Mouse (Mus musculus) frontal cortex, postnatal 25 days (tissue): ENCODE results near the gene Map2k2.
"Not testable (repeated sequence)": the region's sequence is repeated elsewhere in the genome, so short reads cannot be mapped to it uniquely, and the experiment has no call there.

Experiments used
- DNase-seq, 2 experiments: peaks; one replicate each; pipeline ENCODE4 v3.0.0; 2022; ENCODE audit warnings: low spot score in 2 of 2

The Map2k2 gene

DNA sequence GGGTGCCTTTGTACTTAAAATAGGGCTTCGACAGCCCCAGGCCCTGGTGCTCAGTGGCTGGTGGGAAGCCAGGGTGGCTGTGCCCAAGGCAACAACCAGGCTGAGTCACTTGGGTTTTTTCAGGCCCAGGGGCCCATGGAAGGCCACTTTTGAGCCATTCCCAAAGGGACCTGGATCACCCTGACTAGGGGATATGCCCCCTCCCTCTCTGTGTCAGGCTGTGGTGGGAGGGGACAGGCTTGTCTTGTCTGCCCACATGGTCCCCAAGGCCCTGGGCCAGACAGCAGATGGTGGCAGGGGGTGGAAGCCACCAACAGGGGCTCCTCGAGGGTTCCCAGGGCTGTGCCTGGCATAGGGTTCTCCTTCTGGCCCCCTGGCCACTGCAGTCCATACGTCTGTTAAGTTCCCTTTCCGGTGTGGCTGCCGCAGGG lies 36.9 kb downstream of the Map2k2 start:
- DNase-seq = no peak

DNA sequence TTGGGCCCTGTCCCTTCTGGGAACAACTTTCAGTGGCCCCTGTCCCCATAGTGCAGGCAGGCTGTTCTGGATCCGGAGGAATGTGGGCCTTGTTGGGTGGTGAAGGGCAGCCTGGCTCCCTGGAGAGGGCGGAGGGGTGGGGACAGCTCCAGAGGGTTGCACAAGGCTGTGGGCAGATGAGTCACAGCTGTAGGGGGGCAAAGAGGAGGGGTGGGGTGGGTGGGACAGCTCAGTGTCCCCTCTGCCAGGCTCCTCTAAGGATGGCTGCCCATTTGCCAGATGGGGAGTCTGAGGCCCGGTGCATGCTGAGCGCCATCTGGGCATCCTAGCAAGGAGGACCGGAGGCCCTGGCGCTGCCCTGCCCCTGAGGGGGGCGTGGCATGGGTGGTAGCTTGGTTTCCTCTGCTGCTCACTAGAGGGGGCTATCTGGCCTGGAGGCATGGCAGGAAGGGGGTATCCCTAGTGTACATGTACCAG lies 37.5 kb downstream of the Map2k2 start:
- no peak for DNase-seq

DNA sequence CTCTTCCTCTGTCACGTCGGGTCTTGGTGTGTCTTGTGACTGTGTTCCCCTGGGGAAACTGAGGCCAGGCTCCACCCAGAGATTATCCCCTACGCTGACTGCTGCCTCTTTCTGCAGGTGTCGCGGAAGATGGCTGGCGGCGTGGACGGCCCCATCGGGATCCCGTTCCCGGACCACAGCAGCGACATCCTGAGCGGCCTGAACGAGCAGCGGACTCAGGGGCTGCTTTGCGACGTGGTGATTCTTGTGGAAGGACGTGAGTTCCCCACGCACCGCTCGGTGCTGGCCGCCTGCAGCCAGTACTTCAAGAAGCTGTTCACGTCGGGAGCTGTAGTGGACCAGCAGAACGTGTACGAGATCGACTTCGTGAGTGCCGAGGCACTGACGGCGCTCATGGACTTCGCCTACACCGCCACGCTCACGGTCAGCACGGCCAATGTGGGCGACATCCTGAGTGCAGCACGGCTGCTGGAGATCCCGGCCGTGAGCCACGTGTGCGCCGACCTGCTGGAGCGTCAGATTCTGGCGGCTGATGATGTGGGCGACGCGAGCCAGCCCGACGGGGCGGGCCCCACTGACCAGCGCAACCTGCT lies 38.2 kb downstream of the Map2k2 start:
- DNase-seq = no peak

DNA sequence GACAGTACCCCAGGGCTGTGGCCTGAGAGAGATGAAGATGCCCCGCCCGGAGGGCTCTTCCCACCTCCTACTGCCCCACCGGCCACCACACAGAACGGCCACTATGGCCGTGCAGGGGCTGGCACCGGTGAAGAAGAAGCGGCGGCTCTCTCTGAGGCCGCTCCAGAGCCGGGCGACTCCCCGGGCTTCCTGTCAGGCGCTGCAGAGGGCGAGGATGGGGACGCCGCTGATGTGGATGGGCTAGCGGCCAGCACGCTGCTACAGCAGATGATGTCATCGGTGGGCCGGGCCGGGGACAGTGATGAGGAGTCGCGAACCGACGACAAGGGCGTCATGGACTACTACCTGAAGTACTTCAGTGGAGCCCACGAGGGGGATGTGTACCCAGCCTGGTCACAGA lies 39.0 kb downstream of the Map2k2 start:
- no peak for DNase-seq

- DNase-seq = no peak
Observed at GRCm38 (mm10) chr10:81145307-81145706, 39.6 kb downstream of the Map2k2 start.

DNA sequence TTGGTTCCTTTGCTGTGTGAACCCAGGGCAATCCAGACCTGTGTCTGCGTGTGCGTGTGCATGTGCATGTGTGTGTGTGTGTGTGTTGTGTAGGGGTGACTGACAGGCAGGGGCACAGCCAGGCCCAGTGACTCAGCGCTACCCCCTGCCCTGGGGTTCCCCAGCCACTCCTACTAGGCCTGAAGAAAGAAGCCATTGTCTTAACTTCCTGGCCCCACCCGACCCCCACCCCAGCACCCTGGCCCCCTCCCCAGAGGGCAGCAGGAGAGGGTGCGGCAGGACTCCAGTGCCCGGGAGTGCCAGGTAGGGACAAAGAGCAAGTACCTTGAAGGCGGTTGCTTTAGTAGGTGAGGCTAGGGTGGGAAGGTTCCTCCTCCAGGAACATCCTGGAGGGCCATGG lies 40.1 kb downstream of the Map2k2 start:
- no peak for DNase-seq

- no peak for DNase-seq
Observed at GRCm38 (mm10) chr10:81146296-81146695, 40.6 kb downstream of the Map2k2 start.

DNA sequence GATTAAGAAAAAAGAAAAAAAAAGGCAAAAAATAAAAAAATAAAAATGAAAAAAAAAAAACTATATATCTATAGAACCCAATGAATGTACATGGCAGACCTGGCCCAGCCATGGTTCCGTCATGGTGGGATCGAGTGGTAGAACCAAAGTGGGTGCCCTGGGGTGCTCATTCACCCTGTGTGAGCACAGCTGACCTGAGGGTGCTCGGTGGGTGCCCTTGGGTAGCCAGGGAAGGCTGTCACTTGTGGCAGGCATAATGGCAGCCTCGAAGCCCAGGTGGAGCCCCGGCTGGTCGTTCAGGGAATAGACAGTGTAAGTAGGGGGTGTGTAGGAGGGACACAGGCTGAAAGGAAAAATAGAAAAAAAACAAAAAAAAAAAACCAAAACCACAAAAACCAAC lies 45.5 kb downstream of the Map2k2 start:
- no peak for DNase-seq

DNA sequence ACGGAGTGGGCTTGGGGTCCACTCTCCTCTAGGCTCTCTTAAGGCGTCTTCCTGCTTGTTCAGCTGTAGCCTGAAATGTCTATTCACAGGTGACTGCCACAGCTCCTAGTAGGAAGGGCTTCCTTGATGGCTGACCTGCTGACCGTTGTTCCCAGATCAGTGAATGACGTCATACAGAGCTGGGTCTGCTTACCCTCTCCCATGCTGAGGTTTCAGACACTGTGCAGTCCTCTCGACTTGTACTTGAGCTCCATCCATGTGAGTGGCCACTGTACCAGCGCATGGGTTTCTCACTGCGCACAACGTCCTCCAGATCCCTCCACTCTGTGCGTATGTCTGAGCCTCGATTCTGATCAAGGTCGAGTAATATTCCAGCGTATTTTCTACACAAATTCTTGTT lies 46.9 kb downstream of the Map2k2 start:
- no peak for DNase-seq

GRCm38 (mm10) chr10:81154313-81154712 lies 48.6 kb downstream of the Map2k2 start:
- no peak for DNase-seq

GRCm38 (mm10) chr10:81154736-81155135 lies 49.0 kb downstream of the Map2k2 start:
- DNase-seq = no peak

GRCm38 (mm10) chr10:81161602-81162317 lies 56.0 kb downstream of the Map2k2 start:
- DNase-seq = no peak

DNA sequence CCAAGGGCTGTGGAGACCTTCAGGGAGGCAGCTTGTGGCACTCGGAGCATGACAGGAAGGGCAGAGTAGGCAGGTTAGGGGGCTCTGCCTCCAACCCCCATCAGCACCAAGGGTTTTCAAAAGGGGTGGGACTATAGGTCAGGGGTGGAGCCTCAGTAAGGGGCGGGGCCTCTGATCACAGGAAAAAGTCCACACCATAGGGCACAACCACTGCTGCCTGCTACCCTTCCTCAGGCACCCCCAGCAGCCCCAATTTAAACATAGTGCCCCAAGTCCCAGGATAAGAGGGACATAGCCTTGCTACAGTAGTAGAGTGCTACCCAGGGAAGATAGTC lies 56.6 kb downstream of the Map2k2 start:
- DNase-seq = no peak

DNA sequence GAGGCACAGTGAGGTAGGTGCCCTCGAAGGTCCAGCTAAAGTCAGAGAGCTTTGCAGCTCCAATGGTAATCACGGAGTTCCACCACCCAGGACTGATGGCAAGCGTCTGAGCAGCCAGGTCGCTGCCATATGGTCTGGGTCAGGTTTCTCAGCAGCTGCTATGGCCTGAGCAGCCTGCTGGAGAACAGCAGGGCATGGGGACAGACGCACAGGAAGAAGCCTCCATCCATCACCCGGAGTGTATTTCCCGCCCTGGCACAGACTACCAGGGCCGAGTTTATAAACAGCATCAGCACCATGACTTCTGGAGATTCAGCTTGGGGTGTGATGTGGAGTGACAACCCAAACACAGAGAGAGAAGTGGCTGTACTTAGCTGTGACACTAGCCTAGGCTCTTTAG lies 59.4 kb downstream of the Map2k2 start:
- no peak for DNase-seq

DNA sequence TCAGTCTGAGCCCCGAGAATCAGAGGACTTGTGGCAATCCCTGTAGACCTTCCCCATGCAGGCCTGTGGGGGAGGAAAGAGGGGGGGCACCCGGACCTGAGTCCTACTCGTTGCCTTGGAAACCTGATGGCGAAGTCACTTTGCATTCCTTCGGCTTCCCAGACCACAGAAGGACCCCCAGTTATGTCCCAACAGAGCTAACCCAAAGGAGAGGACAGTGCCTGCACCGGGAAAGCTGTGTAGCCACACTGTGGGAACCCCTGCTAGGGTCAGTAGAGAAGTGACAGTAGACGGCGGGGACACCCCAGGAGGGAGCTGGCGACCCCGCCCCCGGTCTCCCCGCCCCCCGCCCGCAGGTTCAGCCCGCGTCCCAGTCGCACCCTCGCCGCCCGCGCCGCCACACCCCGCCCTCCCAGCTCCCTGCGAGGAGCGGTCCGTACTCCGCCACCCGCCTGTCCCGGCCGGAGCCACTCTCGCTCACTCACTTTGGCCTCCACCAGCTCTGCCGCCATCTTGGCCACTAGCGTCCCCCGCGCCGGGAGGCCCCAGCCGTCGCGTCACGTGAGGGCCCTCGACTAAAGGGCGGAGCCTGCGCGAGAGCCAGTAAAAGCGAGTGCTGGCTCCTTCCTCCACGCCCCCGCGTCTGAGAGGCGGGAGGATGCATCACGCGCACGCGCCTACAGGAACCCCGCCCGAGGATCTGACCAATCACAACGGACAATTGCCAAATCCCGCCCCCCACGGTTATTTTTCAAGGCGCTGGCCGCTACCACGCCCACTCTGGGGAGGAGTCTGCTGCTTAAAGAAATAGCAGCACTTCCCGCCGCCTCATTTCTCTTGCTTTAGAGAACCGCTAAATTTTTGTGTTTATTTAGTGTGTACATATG lies 61.7 kb downstream of the Map2k2 start, which contains the start of gene Pias4:
Pias4 (minus strand) TSS at position 724 of the 887 bp plus-strand sequence.
- peak; percentile 100 for DNase-seq

DNA sequence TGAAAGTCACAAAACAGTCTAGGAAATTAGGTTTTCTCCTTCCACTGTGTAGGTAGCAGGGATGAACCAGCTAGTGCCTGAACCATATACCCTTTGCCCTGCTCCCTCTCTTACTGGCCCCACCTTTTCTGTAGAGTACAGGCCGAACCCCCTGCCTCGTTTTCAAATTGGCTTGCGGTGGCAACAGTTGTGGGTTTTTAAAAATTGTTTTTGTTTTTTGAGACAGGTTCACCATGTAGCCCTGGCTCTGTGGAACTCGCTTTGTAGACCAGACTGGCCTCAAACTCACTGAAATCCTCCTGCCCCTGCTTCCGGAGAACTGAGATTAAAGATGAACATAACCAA lies 62.3 kb downstream of the Map2k2 start:
- no peak for DNase-seq

DNA sequence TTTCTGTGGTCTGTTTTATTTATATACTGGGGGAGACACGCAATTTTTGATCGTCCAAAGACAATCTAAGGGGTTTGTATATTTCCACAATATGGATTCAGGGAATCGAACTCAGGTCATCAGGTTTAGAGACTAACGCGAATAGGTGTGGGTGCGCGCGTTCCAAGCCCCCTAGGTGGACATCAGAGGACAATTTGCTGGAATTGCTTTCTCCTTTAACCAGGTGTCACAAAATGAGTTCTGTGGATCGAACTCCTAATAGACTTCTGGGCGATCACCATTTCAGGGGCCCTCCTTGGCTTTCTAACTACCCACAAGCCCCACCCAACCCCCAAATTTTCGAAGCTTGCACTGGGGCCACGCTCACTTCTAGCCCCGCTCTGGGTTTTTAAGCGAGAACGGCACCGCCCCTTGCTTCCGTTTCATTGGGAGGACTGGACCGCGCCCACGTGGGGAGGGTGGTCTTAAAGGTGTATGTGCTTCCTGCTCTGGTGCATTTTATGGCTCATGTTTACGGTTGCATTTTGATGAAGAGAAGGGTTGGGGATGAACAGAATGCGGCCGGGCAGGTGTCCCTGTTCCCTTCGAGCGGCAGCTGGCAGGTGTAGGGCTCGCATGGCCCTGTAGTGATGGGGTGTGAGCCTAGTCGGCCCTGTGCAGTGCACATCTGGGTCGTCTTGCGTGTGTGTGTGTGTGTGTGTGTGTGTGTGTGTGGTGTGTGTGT lies 63.0 kb downstream of the Map2k2 start:
- DNase-seq = peak; percentile 62 to 66

- DNase-seq = not testable (repeated sequence)
Observed at GRCm38 (mm10) chr10:81169411-81169900, 63.7 kb downstream of the Map2k2 start.

- DNase-seq = peak; percentile 66 to 70
Observed at GRCm38 (mm10) chr10:81173132-81173531, 67.4 kb downstream of the Map2k2 start.

DNA sequence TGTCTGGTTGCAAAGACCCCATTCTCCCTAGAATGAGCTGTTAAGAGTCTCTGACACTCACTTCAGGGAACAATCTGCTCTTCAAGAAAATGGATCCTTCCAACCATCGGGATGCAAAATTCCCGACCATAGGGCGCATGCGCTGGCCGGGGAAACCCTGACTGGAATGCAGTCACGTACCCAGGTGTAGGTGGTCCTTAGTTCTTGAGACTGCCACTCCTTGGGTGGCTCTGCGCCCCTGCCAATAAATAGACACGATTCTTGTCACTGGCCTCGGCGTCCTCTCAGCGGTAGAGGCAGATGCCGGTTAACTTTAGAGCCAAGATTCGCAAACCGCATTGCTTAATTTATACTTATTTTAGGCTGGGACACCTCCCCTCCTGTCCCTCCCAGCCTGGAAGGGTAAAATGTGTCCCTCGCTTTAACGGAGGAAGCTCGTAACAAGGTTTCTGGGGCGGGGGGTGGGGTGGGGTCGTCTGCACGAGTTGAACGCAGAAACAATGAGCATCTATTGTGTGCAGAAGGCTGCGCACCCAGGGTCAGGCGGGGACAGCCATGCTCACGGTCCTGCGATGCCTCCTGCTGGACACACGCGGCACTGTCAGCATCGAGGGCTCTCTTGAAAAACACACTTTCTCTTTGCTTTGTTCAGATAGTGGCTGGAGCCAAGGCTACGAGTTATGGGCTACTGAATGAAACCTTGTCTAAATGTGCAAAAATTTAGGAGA lies 69.1 kb downstream of the Map2k2 start:
- DNase-seq = peak; percentile 81 to 84

GRCm38 (mm10) chr10:81175345-81175701 lies 69.6 kb downstream of the Map2k2 start:
- DNase-seq = not testable (repeated sequence)
